Mouse (Mus musculus) limb, embryonic 12.5 days (tissue): ENCODE measurements around the gene Tmem132b. TPM values are rescaled to one million over a fixed set of nuclear protein-coding genes. Genes with fewer than 3 reads are reported as not detected.

Source experiments
- ATAC-seq: fragments of 200-750 bp; cut with Nextera tagmentation; 2 replicates; pipeline ENCODE4 v1.8.0; 2017; ENCODE audit warnings: low read depth, moderate TSS enrichment; ENCODE audit not compliant: insufficient number of reproducible peaks, insufficient read depth, low FRiP score, low TSS enrichment
- H3K27ac ChIP-seq: fragments of 300-500 bp; sonication (generic); 2 replicates; pipeline ENCODE4 v1.5.1; 2016; ENCODE audit warnings: mild to moderate bottlenecking, moderate library complexity
- H3K27me3 ChIP-seq: fragments of 300-500 bp; sonication (generic); 2 replicates; pipeline ENCODE4 v1.6.1; 2016; ENCODE audit warnings: mild to moderate bottlenecking, moderate library complexity
- H3K36me3 ChIP-seq: fragments of 300-500 bp; sonication (generic); 2 replicates; pipeline ENCODE4 v1.6.1; 2016; ENCODE audit warnings: mild to moderate bottlenecking, moderate library complexity
- H3K4me1 ChIP-seq: fragments of 300-500 bp; sonication (generic); replicated peaks from 2 replicates; pipeline ENCODE4 v1.6.1; 2016
- H3K4me2 ChIP-seq: fragments of 300-500 bp; sonication (generic); 2 replicates; pipeline ENCODE4 v1.6.1; 2016; ENCODE audit warnings: mild to moderate bottlenecking, moderate library complexity
- H3K4me3 ChIP-seq: fragments of 300-500 bp; sonication (generic); replicated peaks from 2 replicates; pipeline ENCODE4 v1.5.1; 2016; ENCODE audit warnings: mild to moderate bottlenecking
- H3K9ac ChIP-seq: fragments of 300-500 bp; sonication (generic); replicated peaks from 2 replicates; pipeline ENCODE4 v1.6.1; 2016; ENCODE audit warnings: mild to moderate bottlenecking, moderate library complexity
- H3K9me3 ChIP-seq: fragments of 300-500 bp; sonication (generic); 2 replicates; pipeline ENCODE4 v1.6.1; 2016; ENCODE audit warnings: mild to moderate bottlenecking, moderate library complexity
- WGBS: fragments of 180-500 bp; shearing (Covaris S2); methylation state at CpG from one replicate; pipeline ENCODE4 v1.1.7; 2016; 5-methylcytosine and 5-hydroxymethylcytosine counted together
- polyA plus RNA-seq: library from polyadenylated mRNA; unstranded; fragments of >200 nt; fragmentation: Nextera tagmentation; extraction: Ambion mirVana; gene quantifications from 2 replicates; pipeline ENCODE4 v1.2.1, GENCODE M21; 2016

Tmem132b gene
- polyA plus RNA-seq, 1 experiment from 2014 or later: 0.13 TPM

GRCm38 (mm10) chr5:125578661-125579060, 47.1 kb downstream of the Tmem132b start:
- Histone ChIP-seq H3K4me1 (peaks cover 3% of the 10 kb centered on the region; the same call in 1 of the 2 replicates), H3K4me2 (no peak overlapping the region), H3K27ac (no peak overlapping the region), H3K27me3 (no peaks in the 10 kb centered on the region), H3K36me3 (no peaks in the 10 kb centered on the region), H3K9ac (no peak overlapping the region), H3K9me3 (no peaks in the 10 kb centered on the region), H3K4me3 (no peak overlapping the region)
- no peak for ATAC-seq
- WGBS: 85% methylated on average over 13 of the region's 13 CpGs

GRCm38 (mm10) chr5:125579153-125579552, 47.6 kb downstream of the Tmem132b start:
- WGBS: 48% methylated on average over 4 of the region's 4 CpGs
- no peaks in the 10 kb centered on the region for H3K9me3 ChIP-seq

GRCm38 (mm10) chr5:125583298-125583697, 51.7 kb downstream of the Tmem132b start:
- Histone ChIP-seq H3K9ac (no peak overlapping the region), H3K4me1 (no peaks in the 10 kb centered on the region), H3K9me3 (no peaks in the 10 kb centered on the region), H3K4me2 (no peak overlapping the region), H3K36me3 (no peaks in the 10 kb centered on the region), H3K27me3 (no peaks in the 10 kb centered on the region), H3K27ac (no peak overlapping the region), H3K4me3 (no peak overlapping the region)
- WGBS: 71% methylated on average over 2 of the region's 2 CpGs
- ATAC-seq: no peak

More at GRCm38 (mm10) chr5:125579153-125579552, 47.6 kb downstream of the Tmem132b start:
- Histone ChIP-seq H3K4me1 (peaks cover 3% of the 10 kb centered on the region; the same call in 1 of the 2 replicates), H3K27ac (no peak overlapping the region), H3K9ac (no peak overlapping the region), H3K36me3 (no peaks in the 10 kb centered on the region), H3K4me3 (no peak overlapping the region), H3K4me2 (no peak overlapping the region), H3K27me3 (no peaks in the 10 kb centered on the region)
- ATAC-seq: no peak

- Histone ChIP-seq H3K36me3 (no peaks in the 10 kb centered on the region), H3K4me2 (no peak overlapping the region), H3K27me3 (no peaks in the 10 kb centered on the region), H3K4me1 (peaks cover 2% of the 10 kb centered on the region), H3K4me3 (no peak overlapping the region), H3K27ac (no peak overlapping the region), H3K9ac (no peak overlapping the region), H3K9me3 (no peaks in the 10 kb centered on the region)
- 68% methylated on average over 8 of the region's 8 CpGs for WGBS
- no peak for ATAC-seq
These were observed 52.3 kb downstream of the Tmem132b start for GRCm38 (mm10) chr5:125583836-125584235.

GRCm38 (mm10) chr5:125585211-125585610, 53.6 kb downstream of the Tmem132b start:
- H3K9me3 ChIP-seq: no peaks in the 10 kb centered on the region
- peaks cover 12% of the 10 kb centered on the region for H3K4me1 ChIP-seq
- H3K4me3 ChIP-seq: no peak overlapping the region
- H3K27me3 ChIP-seq: peaks cover 6% of the 10 kb centered on the region
- H3K27ac ChIP-seq: no peak overlapping the region
- no peak for ATAC-seq
- no peak overlapping the region for H3K9ac ChIP-seq
- WGBS: 85% methylated on average over 5 of the region's 5 CpGs
- H3K4me2 ChIP-seq: no peak overlapping the region
- H3K36me3 ChIP-seq: no peaks in the 10 kb centered on the region

GRCm38 (mm10) chr5:125588203-125588602, 56.6 kb downstream of the Tmem132b start:
- Histone ChIP-seq H3K27me3 (peaks cover 19% of the 10 kb centered on the region), H3K27ac (no peak overlapping the region), H3K4me2 (no peak overlapping the region), H3K4me1 (peaks cover 12% of the 10 kb centered on the region), H3K36me3 (no peaks in the 10 kb centered on the region), H3K9ac (no peak overlapping the region), H3K9me3 (no peaks in the 10 kb centered on the region), H3K4me3 (no peak overlapping the region)
- ATAC-seq: no peak
- WGBS: 68% methylated on average over 7 of the region's 7 CpGs

GRCm38 (mm10) chr5:125588876-125589667, 57.5 kb downstream of the Tmem132b start:
- Histone ChIP-seq H3K27me3 (peaks cover 19% of the 10 kb centered on the region), H3K9ac (no peak overlapping the region; the same call in 1 of the 2 replicates), H3K9me3 (no peaks in the 10 kb centered on the region), H3K4me2 (peak overlapping the region; percentile 66), H3K27ac (no peak overlapping the region), H3K4me3 (peak overlapping the region; percentile 40), H3K36me3 (no peaks in the 10 kb centered on the region), H3K4me1 (peaks cover 12% of the 10 kb centered on the region)
- 3% methylated on average over 18 of the region's 18 CpGs for WGBS
- no peak for ATAC-seq

GRCm38 (mm10) chr5:125598056-125598455, 66.5 kb downstream of the Tmem132b start:
- 82% methylated on average over 10 of the region's 10 CpGs for WGBS

GRCm38 (mm10) chr5:125607146-125607545, 75.6 kb downstream of the Tmem132b start:
- ATAC-seq: no peak
- no peaks in the 10 kb centered on the region; the same call in 1 of the 2 replicates for H3K27me3 ChIP-seq
- H3K4me2 ChIP-seq: no peak overlapping the region
- H3K9me3 ChIP-seq: peaks cover 15% of the 10 kb centered on the region; the same call in 1 of the 2 replicates
- no peak overlapping the region for H3K27ac ChIP-seq
- WGBS: 79% methylated on average over 12 of the region's 12 CpGs
- no peaks in the 10 kb centered on the region for H3K36me3 ChIP-seq
- no peak overlapping the region for H3K4me3 ChIP-seq
- H3K9ac ChIP-seq: no peak overlapping the region
- no peaks in the 10 kb centered on the region for H3K4me1 ChIP-seq

More at GRCm38 (mm10) chr5:125598056-125598455, 66.5 kb downstream of the Tmem132b start:
- no peak overlapping the region for H3K4me2 ChIP-seq
- H3K9me3 ChIP-seq: no peaks in the 10 kb centered on the region
- ATAC-seq: no peak
- no peaks in the 10 kb centered on the region for H3K27me3 ChIP-seq
- no peak overlapping the region for H3K9ac ChIP-seq
- no peaks in the 10 kb centered on the region for H3K36me3 ChIP-seq
- no peak overlapping the region for H3K4me3 ChIP-seq
- no peaks in the 10 kb centered on the region for H3K4me1 ChIP-seq
- no peak overlapping the region for H3K27ac ChIP-seq

GRCm38 (mm10) chr5:125609968-125610367, 78.4 kb downstream of the Tmem132b start:
- H3K9me3 ChIP-seq: peaks cover 24% of the 10 kb centered on the region; the same call in 1 of the 2 replicates

GRCm38 (mm10) chr5:125612460-125612859, 80.9 kb downstream of the Tmem132b start:
- ATAC-seq: no peak
- no peak overlapping the region for H3K9ac ChIP-seq
- H3K36me3 ChIP-seq: no peaks in the 10 kb centered on the region
- 90% methylated on average over 7 of the region's 7 CpGs for WGBS
- no peak overlapping the region for H3K4me2 ChIP-seq
- H3K27me3 ChIP-seq: no peaks in the 10 kb centered on the region
- no peak overlapping the region for H3K27ac ChIP-seq
- no peak overlapping the region for H3K4me3 ChIP-seq
- H3K9me3 ChIP-seq: peaks cover 37% of the 10 kb centered on the region
- no peaks in the 10 kb centered on the region for H3K4me1 ChIP-seq

More at GRCm38 (mm10) chr5:125609968-125610367, 78.4 kb downstream of the Tmem132b start:
- 63% methylated on average over 1 of the region's 1 CpGs for WGBS
- H3K4me3 ChIP-seq: no peak overlapping the region
- no peak overlapping the region for H3K27ac ChIP-seq
- H3K27me3 ChIP-seq: no peaks in the 10 kb centered on the region; the same call in 1 of the 2 replicates
- H3K4me1 ChIP-seq: no peaks in the 10 kb centered on the region
- no peak overlapping the region for H3K4me2 ChIP-seq
- no peak overlapping the region for H3K9ac ChIP-seq
- ATAC-seq: no peak
- no peaks in the 10 kb centered on the region for H3K36me3 ChIP-seq
